Mouse (Mus musculus) CH12.LX (cell line): ENCODE data around the gene Mrpl55. TPM values are rescaled to one million over a fixed set of nuclear protein-coding genes. Genes with fewer than 3 reads are reported as not detected.

Source experiments
- DNase-seq: peaks from one replicate; pipeline ENCODE4 v3.0.0-alpha.2; 2013; ENCODE audit errors: extremely low read depth
- H3K27ac ChIP-seq: 2 replicates; pipeline ENCODE4 v1.5.1; 2012; ENCODE audit warnings: low read depth, mild to moderate bottlenecking, control low read depth, moderate library complexity; ENCODE audit not compliant: insufficient read depth
- H3K27me3 ChIP-seq: replicated peaks from 2 replicates; pipeline ENCODE3; 2012; ENCODE audit warnings: inconsistent platforms
- H3K36me3 ChIP-seq, 2 experiments: replicated peaks in 1 of 2; 2 replicates each; pipeline versions ENCODE3 to v1.6.1; 2012; ENCODE audit warnings: inconsistent platforms in 1 of 2, low read length in 1 of 2, mild to moderate bottlenecking in 1 of 2, mixed read lengths in 1 of 2, moderate library complexity in 1 of 2; ENCODE audit not compliant: control insufficient read depth in 1 of 2, insufficient read depth in 1 of 2
- H3K4me1 ChIP-seq, 2 experiments: 2 replicates each; pipeline ENCODE4 v1.6.1; 2012; ENCODE audit warnings: inconsistent platforms in 1 of 2, moderate library complexity in 1 of 2; ENCODE audit not compliant: insufficient read depth in 2 of 2, control insufficient read depth in 1 of 2
- H3K4me2 ChIP-seq: 2 replicates; pipeline ENCODE4 v1.6.1; 2012; ENCODE audit warnings: low read depth, mild to moderate bottlenecking, control low read depth; ENCODE audit not compliant: poor library complexity, insufficient read depth, severe bottlenecking
- H3K4me3 ChIP-seq, 3 experiments: fragments of 150-350 bp in 1 of 3; sonication (generic) in 1 of 3; replicated peaks in 1 of 3; 2 replicates each; pipeline versions ENCODE3 to v1.5.1; 2011 to 2012; ENCODE audit warnings: low read depth in 2 of 3, low read length in 2 of 3, mild to moderate bottlenecking in 2 of 3, moderate library complexity in 2 of 3, control low read depth in 1 of 3, improper control_type of control experiment in 1 of 3, inconsistent platforms in 1 of 3, mixed read lengths in 1 of 3; ENCODE audit not compliant: poor library complexity in 1 of 3
- H3K79me2 ChIP-seq: replicated peaks from 2 replicates; pipeline ENCODE4 v1.6.1; 2012; ENCODE audit warnings: mild to moderate bottlenecking, moderate library complexity; ENCODE audit not compliant: control insufficient read depth, poor library complexity, insufficient read depth, severe bottlenecking; ENCODE audit errors: extremely low read depth
- H3K9ac ChIP-seq: 2 replicates; pipeline ENCODE4 v1.6.1; 2012; ENCODE audit warnings: low read depth, mild to moderate bottlenecking, control low read depth, moderate library complexity; ENCODE audit not compliant: insufficient read depth
- H3K9me3 ChIP-seq: replicated peaks from 2 replicates; pipeline ENCODE3; 2012; ENCODE audit warnings: low read length, inconsistent platforms, mixed read lengths
- BHLHE40 ChIP-seq: IDR thresholded peaks from 2 replicates; pipeline ENCODE4 v1.6.1; 2011; ENCODE audit warnings: mild to moderate bottlenecking, low read depth, low read length, improper control_type of control experiment
- CHD1 ChIP-seq: IDR thresholded peaks from 2 replicates; pipeline ENCODE4 v1.6.1; 2012; ENCODE audit warnings: low read depth, low read length, improper control_type of control experiment, inconsistent platforms
- CHD2 ChIP-seq: IDR thresholded peaks from 2 replicates; pipeline ENCODE4 v1.6.1; 2011; ENCODE audit warnings: low read length, improper control_type of control experiment
- CTCF ChIP-seq, 2 experiments: IDR thresholded peaks in 1 of 2; conservative IDR thresholded peaks in 1 of 2; 2 replicates each; pipeline ENCODE4 v1.5.1; 2011 to 2012; ENCODE audit warnings: low read depth in 2 of 2, low read length in 2 of 2, improper control_type of control experiment in 1 of 2, inconsistent platforms in 1 of 2, mild to moderate bottlenecking in 1 of 2, moderate library complexity in 1 of 2
- E2F4 ChIP-seq: IDR thresholded peaks from 2 replicates; pipeline ENCODE4 v1.6.1; 2011; ENCODE audit warnings: low read depth, low read length, improper control_type of control experiment; ENCODE audit not compliant: insufficient replicate concordance
- ELF1 ChIP-seq: IDR thresholded peaks from 2 replicates; pipeline ENCODE4 v1.6.1; 2014; ENCODE audit warnings: low read depth, mild to moderate bottlenecking, inconsistent platforms, low read length, improper control_type of control experiment
- EP300 ChIP-seq: IDR thresholded peaks from 2 replicates; pipeline ENCODE4 v1.6.1; 2011; ENCODE audit warnings: low read length, improper control_type of control experiment
- ETS1 ChIP-seq: conservative IDR thresholded peaks from 2 replicates; pipeline ENCODE4 v1.6.1; 2012; ENCODE audit warnings: low read depth, mild to moderate bottlenecking, inconsistent platforms, low read length, improper control_type of control experiment, moderate library complexity
- GABPA ChIP-seq: IDR thresholded peaks from 2 replicates; pipeline ENCODE4 v1.6.1; 2012; ENCODE audit warnings: low read depth, low read length, improper control_type of control experiment, inconsistent platforms; ENCODE audit not compliant: insufficient replicate concordance
- HCFC1 ChIP-seq: IDR thresholded peaks from 2 replicates; pipeline ENCODE4 v1.6.1; 2012; ENCODE audit warnings: low read depth, mild to moderate bottlenecking, inconsistent platforms, low read length, improper control_type of control experiment
- IRF4 ChIP-seq: IDR thresholded peaks from 2 replicates; pipeline ENCODE4 v1.6.1; 2014; ENCODE audit warnings: low read depth, mild to moderate bottlenecking, inconsistent platforms, low read length, improper control_type of control experiment
- JUN ChIP-seq: IDR thresholded peaks from 2 replicates; pipeline ENCODE4 v1.6.1; 2011; ENCODE audit warnings: low read depth, mild to moderate bottlenecking, low read length, improper control_type of control experiment, moderate library complexity; ENCODE audit not compliant: insufficient read depth
- JUND ChIP-seq: conservative IDR thresholded peaks from 2 replicates; pipeline ENCODE4 v1.6.1; 2011; ENCODE audit warnings: low read depth, low read length, improper control_type of control experiment
- KAT2A ChIP-seq: IDR thresholded peaks from 2 replicates; pipeline ENCODE4 v1.6.1; 2012; ENCODE audit warnings: low read length, improper control_type of control experiment, inconsistent platforms; ENCODE audit not compliant: insufficient replicate concordance
- MAFK ChIP-seq: IDR thresholded peaks from 2 replicates; pipeline ENCODE4 v1.6.1; 2011; ENCODE audit warnings: low read length, improper control_type of control experiment; ENCODE audit not compliant: insufficient replicate concordance
- MAX ChIP-seq: IDR thresholded peaks from 2 replicates; pipeline ENCODE4 v1.6.1; 2011; ENCODE audit warnings: low read length, improper control_type of control experiment
- MAZ ChIP-seq: IDR thresholded peaks from 2 replicates; pipeline ENCODE4 v1.6.1; 2012; ENCODE audit warnings: low read depth, mild to moderate bottlenecking, inconsistent platforms, low read length, improper control_type of control experiment, moderate library complexity
- MEF2A ChIP-seq: IDR thresholded peaks from 2 replicates; pipeline ENCODE4 v1.6.1; 2014; ENCODE audit warnings: low read depth, mild to moderate bottlenecking, inconsistent platforms, low read length, improper control_type of control experiment, borderline replicate concordance
- MXI1 ChIP-seq: IDR thresholded peaks from 2 replicates; pipeline ENCODE4 v1.6.1; 2011; ENCODE audit warnings: mild to moderate bottlenecking, low read depth, low read length, improper control_type of control experiment
- MYC ChIP-seq: IDR thresholded peaks from 2 replicates; pipeline ENCODE4 v1.6.1; 2011; ENCODE audit warnings: low read depth, mild to moderate bottlenecking, improper control_type of control experiment, low read length
- NELFE ChIP-seq: IDR thresholded peaks from 2 replicates; pipeline ENCODE4 v1.6.1; 2011; ENCODE audit warnings: low read depth, low read length, improper control_type of control experiment
- NRF1 ChIP-seq: IDR thresholded peaks from 2 replicates; pipeline ENCODE4 v1.6.1; 2014; ENCODE audit warnings: low read depth, mild to moderate bottlenecking, inconsistent platforms, low read length, improper control_type of control experiment, moderate library complexity
- PAX5 ChIP-seq: IDR thresholded peaks from 2 replicates; pipeline ENCODE4 v1.6.1; 2012; ENCODE audit warnings: low read length, inconsistent platforms, mixed read lengths
- POLR2A ChIP-seq: IDR thresholded peaks from 2 replicates; pipeline ENCODE4 v1.6.1; 2011; ENCODE audit warnings: low read depth, mild to moderate bottlenecking, improper control_type of control experiment, low read length
- POLR2AphosphoS2 ChIP-seq: IDR thresholded peaks from 2 replicates; pipeline ENCODE4 v1.6.1; 2011; ENCODE audit warnings: low read depth, low read length, improper control_type of control experiment
- RAD21 ChIP-seq: IDR thresholded peaks from 2 replicates; pipeline ENCODE4 v1.6.1; 2011; ENCODE audit warnings: low read depth, mild to moderate bottlenecking, low read length, improper control_type of control experiment, moderate library complexity
- RCOR1 ChIP-seq: conservative IDR thresholded peaks from 2 replicates; pipeline ENCODE4 v1.6.1; 2012; ENCODE audit warnings: low read depth, mild to moderate bottlenecking, inconsistent platforms, low read length, improper control_type of control experiment
- SIN3A ChIP-seq: IDR thresholded peaks from 2 replicates; pipeline ENCODE4 v1.6.1; 2012; ENCODE audit warnings: low read length, improper control_type of control experiment, inconsistent platforms
- SMC3 ChIP-seq: IDR thresholded peaks from 2 replicates; pipeline ENCODE4 v1.6.1; 2011; ENCODE audit warnings: low read depth, low read length, improper control_type of control experiment
- TBP ChIP-seq: conservative IDR thresholded peaks from 2 replicates; pipeline ENCODE4 v1.6.1; 2011; ENCODE audit warnings: low read depth, low read length, improper control_type of control experiment
- TCF12 ChIP-seq: IDR thresholded peaks from 2 replicates; pipeline ENCODE4 v1.6.1; 2014; ENCODE audit warnings: low read depth, mild to moderate bottlenecking, inconsistent platforms, low read length, improper control_type of control experiment
- UBTF ChIP-seq: IDR thresholded peaks from 2 replicates; pipeline ENCODE4 v1.6.1; 2012; ENCODE audit warnings: low read depth, mild to moderate bottlenecking, inconsistent platforms, low read length, improper control_type of control experiment, moderate library complexity
- USF1 ChIP-seq: IDR thresholded peaks from 2 replicates; pipeline ENCODE4 v1.6.1; 2014; ENCODE audit warnings: low read depth, mild to moderate bottlenecking, inconsistent platforms, low read length, improper control_type of control experiment
- USF2 ChIP-seq: conservative IDR thresholded peaks from 2 replicates; pipeline ENCODE4 v1.6.1; 2011; ENCODE audit warnings: low read depth, low read length, improper control_type of control experiment
- ZC3H11A ChIP-seq: IDR thresholded peaks from 2 replicates; pipeline ENCODE4 v1.6.1; 2012; ENCODE audit warnings: low read depth, mild to moderate bottlenecking, inconsistent platforms, low read length, improper control_type of control experiment
- ZKSCAN1 ChIP-seq: IDR thresholded peaks from 2 replicates; pipeline ENCODE4 v1.6.1; 2012; ENCODE audit warnings: low read depth, inconsistent platforms, low read length, improper control_type of control experiment, borderline replicate concordance
- ZMIZ1 ChIP-seq: IDR thresholded peaks from 2 replicates; pipeline ENCODE4 v1.6.1; 2012; ENCODE audit warnings: low read depth, mild to moderate bottlenecking, inconsistent platforms, low read length, improper control_type of control experiment
- ZNF384 ChIP-seq: IDR thresholded peaks from 2 replicates; pipeline ENCODE4 v1.6.1; 2012; ENCODE audit warnings: low read depth, low read length, improper control_type of control experiment, inconsistent platforms
- dilution Hi-C: fragments of 300-500 bp; cut with MboI; formaldehyde crosslinking; loops from 2 replicates; pipeline ENCODE4 v1.14.3; 2020; ENCODE audit warnings: low sequenced_read_pairs; ENCODE audit not compliant: extremely low pct_unique_long_range_greater_than_20kb, extremely low pct_ligation_motif_present
- in situ Hi-C: fragments of 300-500 bp; cut with MboI; formaldehyde crosslinking; loops from 3 replicates; pipeline ENCODE4 v1.14.3; 2019; ENCODE audit warnings: low sequenced_read_pairs, low pct_ligation_motif_present, low pct_unique_long_range_greater_than_20kb, mixed read lengths
- polyA plus RNA-seq: library from polyadenylated mRNA; unstranded; fragments of >175 nt; gene quantifications from 2 replicates; pipeline ENCODE4 v1.2.1, GENCODE M21; 2012; ENCODE audit warnings: low read depth; ENCODE audit not compliant: insufficient read length
- total RNA-seq, 2 experiments: library from RNA; depleted of rRNA; stranded (reverse); fragments of 300-350 nt in 1 of 2; fragments of >200 nt in 1 of 2; gene quantifications; 2 replicates each; pipeline ENCODE4 v1.2.3; 2012 to 2014

Gene Mrpl55
- total and polyA plus RNA-seq, 3 experiments, result 74.4 to 92.9 (median 88.2) TPM

GRCm38 (mm10) chr11:59226251-59226650 is 24.0 kb downstream of the Mrpl55 start:
- Histone ChIP-seq H3K4me2 (peak overlapping the region; percentile 80), H3K4me1 (peaks cover 23 to 72% of the 10 kb centered on the region in 2 experiments), H3K79me2 (peaks cover 66% of the 10 kb centered on the region), H3K27me3 (no peaks in the 10 kb centered on the region), H3K27ac (peak overlapping the region; percentile 89), H3K9me3 (no peaks in the 10 kb centered on the region), H3K4me3 (peak overlapping the region; percentile 89 to 98 (median 91)), H3K36me3 (peaks cover 5 to 40% of the 10 kb centered on the region in 2 experiments), H3K9ac (peak overlapping the region; percentile 99)
- dilution Hi-C loops, result no loop called here
- DNase-seq, result peak; percentile 73
- TF ChIP-seq PAX5 (no peak), BHLHE40 (peak; percentile 60), CHD1 (no peak), TCF12 (peak; percentile 80; the same call in 1 of the 2 replicates), NELFE (no peak), SIN3A (peak; percentile 98), MYC (peak; percentile 43; the same call in 1 of the 2 replicates), USF1 (no peak), EP300 (peak; percentile 93), JUN (peak; percentile 92), GABPA (no peak), CHD2 (no peak), RCOR1 (no peak; the same call in 1 of the 2 replicates), ZC3H11A (no peak), ELF1 (no peak), E2F4 (no peak), CTCF (conservative IDR thresholded peaks at IDR 0.05 in 1 of 2, IDR thresholded peaks at IDR 0.05 in 1 of 2; ENCODE audit: low read depth in 2 of 2, low read length in 2 of 2) (no peak), ETS1 (peak; percentile 98), ZMIZ1 (no peak), MAFK (peak; percentile 84; the same call in 1 of the 2 replicates), ZNF384 (peak; percentile 27; the same call in 1 of the 2 replicates), IRF4 (peak; percentile 98), MXI1 (peak; percentile 71; the same call in 1 of the 2 replicates), SMC3 (no peak), RAD21 (no peak), ZKSCAN1 (no peak), MAX (0 out of 2 replicates have a peak, but pooled peaks have one; percentile 0), NRF1 (no peak), MAZ (no peak), UBTF (no peak), POLR2AphosphoS2 (no peak), MEF2A (no peak; the same call in 1 of the 2 replicates), TBP (0 out of 2 replicates have a peak, but pooled peaks have one; percentile 29), HCFC1 (no peak), JUND (peak; percentile 91), POLR2A (no peak), KAT2A (no peak), USF2 (no peak)
- in situ Hi-C loops, result no loop called here
